Mouse (Mus musculus) right cerebral cortex, postnatal 14 days (tissue): ENCODE data around the gene Polrmt.

Source experiments
- DNase-seq: peaks from one replicate; pipeline ENCODE4 v3.0.0; 2022

The Polrmt gene

GRCm38 (mm10) chr10:79740863-79741262 is 5.5 kb downstream of the Polrmt start:
- no peak for DNase-seq

DNA sequence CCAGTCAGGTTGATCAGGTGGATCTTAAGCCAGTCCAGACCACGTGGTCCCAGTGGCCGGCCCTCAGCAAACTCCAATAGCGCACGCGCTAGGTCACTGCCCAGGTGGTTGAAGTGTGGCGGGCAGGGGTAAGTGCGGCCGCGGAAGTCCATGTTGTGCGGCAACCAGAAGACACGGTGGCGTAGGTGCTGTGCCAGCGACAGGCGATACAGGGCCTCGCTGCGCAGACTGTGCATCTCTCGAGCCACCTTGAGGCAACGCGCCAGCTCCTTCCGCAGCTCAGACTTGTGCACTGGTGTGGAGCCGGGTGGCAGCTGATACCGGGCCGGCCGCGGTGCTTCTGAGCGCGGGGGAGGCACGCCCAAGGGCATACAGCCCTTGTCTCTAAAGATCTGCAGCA is 7.1 kb downstream of the Polrmt start:
- DNase-seq = no peak

DNA sequence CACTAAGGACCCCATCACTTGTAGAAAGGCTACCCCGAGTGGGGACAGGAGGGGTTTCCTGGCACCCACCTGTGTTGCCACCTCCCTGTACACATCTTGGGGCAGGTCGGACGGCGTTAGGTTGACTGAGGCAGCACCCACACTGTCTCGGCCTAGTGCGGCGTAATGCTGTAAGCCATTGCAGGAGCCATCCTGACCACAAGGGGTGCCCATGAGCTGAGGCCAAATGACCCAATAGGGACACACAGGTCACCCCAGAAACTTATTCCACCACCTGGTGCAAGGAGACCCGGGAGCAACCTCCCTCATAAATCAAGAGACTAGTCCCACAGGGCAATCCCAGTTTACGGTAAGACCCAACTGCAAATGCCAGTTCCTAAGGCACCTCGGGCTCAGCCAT is 8.1 kb downstream of the Polrmt start:
- no peak for DNase-seq

DNA sequence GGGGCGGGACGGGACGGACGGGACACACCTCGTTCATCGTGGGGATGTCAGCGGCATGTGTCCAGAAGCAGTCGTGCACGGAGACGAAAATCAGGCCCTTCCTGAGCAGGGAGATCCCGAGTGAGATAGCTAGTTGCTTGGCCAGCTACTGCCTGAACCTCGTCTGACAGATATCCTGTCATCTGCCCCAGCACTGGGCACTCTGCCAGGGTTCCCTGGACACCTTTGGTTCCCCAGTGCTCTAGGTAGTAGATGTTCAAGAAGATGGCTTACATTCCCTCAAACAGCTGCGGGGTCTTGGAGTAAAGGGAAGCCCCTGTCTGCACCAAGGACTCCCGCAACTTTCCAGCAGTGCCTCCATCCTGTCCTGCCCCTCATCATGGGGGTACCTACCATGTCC is 9.7 kb downstream of the Polrmt start:
- DNase-seq = no peak

DNA sequence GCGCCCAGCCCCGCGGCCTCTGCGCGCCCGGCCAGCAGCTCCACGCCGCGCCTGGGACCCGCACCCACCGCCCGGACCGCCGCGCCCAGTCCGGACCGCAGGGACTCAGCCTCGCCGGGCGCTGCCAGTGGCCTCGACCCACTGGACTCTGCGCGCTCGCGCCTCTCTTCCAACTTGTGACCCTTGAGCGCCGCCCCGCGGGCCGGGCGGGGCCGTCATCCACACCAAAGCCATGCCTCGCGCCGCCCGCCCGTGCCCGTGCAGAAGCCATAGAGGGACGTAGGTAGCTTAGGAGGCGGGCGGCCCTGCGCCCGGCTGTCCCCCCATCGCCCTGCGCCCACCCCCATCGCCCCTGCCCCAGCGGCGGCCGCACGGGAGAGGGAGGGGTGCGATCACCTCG is 11.0 kb downstream of the Polrmt start:
- DNase-seq = no peak

DNA sequence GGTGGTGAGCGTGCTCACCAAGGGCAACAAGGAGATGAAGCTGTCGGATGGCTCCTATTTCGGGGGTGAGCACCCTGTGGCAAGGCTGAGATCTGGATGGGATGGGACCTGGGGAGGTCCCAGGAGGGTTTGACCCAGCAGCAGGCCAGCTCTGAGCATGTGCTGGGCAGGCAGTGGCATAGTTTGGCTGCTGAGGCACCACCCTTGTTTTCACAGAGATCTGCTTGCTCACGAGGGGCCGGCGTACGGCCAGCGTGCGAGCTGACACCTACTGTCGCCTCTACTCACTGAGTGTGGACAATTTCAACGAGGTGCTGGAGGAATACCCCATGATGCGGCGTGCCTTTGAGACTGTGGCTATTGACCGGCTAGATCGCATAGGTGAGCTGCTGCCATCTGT is 12.5 kb downstream of the Polrmt start:
- DNase-seq = no peak

GRCm38 (mm10) chr10:79732500-79732899 is 13.9 kb downstream of the Polrmt start:
- DNase-seq = peak; percentile 54

GRCm38 (mm10) chr10:79729357-79729965 is 16.9 kb downstream of the Polrmt start:
- DNase-seq = peak; percentile 48

DNA sequence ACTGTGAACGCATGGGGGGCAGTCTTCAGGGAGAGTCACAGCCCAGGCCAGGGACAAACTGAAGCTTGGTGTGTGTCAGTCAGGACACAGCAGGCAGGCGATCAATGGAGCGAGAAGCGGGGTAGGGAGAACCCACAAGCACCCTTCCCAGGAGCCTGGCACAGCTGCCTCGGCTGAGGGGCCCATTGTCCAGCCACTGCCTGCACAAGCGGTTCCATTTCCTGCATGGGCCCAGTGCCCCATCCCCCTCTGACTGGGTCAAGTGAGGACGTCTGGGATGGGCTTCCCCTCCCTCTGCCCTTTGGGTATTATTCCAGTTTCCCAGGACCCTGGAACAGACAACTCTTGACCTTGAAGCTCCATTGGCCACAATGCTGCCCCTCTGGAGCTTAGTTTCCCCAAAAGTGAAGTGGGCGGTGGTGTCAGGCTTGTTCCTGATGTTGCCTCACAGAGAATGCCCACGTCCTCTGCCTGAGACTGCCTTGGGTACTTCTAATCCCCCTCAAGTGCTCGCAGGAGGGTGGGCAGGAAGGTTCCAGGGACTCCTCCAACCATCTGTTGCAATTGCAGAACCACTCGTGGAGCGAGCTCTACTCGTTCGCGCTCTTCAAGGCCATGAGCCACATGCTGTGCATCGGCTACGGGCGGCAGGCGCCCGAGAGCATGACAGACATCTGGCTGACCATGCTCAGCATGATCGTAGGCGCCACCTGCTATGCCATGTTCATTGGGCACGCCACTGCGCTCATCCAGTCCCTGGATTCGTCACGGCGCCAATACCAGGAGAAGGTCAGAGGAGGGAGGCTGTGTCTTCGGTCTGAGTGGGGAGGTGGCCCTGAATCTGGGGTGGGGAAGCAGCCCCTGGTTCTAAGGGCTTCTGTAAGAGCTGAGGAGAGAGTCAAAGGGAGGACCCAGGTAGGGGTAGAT is 17.8 kb downstream of the Polrmt start:
- no peak for DNase-seq

GRCm38 (mm10) chr10:79726090-79726489 is 20.3 kb downstream of the Polrmt start:
- peak; percentile 49 for DNase-seq

- DNase-seq = no peak
Measured at GRCm38 (mm10) chr10:79723692-79724091, 22.7 kb downstream of the Polrmt start.

- DNase-seq = no peak
Measured at GRCm38 (mm10) chr10:79723047-79723446, 23.3 kb downstream of the Polrmt start.

DNA sequence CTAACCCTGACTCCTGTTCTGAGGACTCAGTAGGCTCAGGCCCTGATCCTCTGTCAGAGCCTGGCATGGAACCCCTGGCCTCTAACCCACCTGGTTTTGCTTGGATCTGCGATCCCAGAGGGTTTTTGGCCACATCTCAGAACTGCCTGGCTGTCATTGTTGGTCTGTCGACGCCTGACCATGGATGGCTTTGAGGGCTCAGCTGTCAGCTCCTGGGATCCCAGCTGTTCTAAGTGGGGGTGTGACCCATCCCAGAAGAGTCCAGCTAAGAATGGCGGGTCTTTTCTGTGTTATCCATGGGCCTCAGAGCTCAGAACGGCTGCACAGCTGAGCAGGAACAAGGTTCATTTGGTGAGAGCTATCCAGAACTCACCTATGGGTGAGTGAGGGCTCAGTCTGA is 25.3 kb downstream of the Polrmt start:
- no peak for DNase-seq

DNA sequence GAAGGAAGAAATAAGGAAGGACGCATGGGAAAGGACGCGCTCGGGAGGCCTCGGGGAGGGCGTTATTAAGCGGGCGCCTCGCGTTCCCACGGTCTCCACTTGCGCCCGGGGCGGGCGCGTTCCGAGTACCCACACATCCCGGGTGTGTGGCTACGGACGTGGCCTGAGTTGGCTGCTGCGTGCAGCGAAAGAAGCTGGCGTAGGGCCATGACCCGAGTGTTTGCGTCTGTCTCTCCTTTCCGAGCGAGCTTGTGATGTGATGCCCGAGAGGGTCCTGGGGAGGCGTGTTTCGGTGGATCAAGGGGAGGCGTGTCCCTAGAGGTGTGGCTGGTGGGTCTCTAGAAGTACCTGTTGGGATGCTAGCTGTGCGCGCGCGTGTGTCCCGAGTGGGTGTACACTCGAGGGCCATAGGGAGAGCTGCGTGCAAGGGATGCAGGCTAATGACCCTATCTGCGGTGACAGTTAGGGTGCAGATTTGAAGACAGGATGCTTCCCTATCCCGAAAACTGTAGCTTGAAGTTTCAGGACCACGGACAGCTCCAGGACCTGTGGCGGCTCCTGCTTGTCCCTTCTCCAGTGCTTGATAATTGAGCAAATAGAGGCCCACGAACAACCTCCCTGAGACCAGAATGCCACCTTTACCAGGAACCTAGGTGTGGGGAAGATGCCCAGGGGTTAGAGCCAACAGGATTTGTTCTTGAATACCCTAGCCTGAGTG is 28.6 kb downstream of the Polrmt start:
- no peak for DNase-seq

DNA sequence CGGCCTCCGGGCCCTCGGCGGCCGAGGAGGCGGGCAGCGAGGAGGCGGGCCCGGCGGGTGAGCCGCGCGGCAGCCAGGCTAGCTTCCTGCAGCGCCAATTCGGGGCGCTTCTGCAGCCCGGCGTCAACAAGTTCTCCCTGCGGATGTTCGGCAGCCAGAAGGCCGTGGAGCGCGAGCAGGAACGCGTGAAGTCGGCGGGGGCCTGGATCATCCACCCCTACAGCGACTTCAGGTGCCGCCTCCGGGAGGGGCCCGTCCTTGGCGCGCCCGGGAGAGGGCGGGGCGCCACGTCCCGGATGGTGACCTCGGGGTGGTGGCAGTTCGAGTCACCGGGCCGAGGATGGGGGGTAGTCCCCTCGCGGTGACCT is 29.4 kb downstream of the Polrmt start:
- peak; percentile 54 for DNase-seq

- no peak for DNase-seq
Measured at GRCm38 (mm10) chr10:79716254-79716987, 30.0 kb downstream of the Polrmt start, which contains the start of gene Hcn2. Gene Hcn2, plus strand, starts transcription at chr10:79716634.

DNA sequence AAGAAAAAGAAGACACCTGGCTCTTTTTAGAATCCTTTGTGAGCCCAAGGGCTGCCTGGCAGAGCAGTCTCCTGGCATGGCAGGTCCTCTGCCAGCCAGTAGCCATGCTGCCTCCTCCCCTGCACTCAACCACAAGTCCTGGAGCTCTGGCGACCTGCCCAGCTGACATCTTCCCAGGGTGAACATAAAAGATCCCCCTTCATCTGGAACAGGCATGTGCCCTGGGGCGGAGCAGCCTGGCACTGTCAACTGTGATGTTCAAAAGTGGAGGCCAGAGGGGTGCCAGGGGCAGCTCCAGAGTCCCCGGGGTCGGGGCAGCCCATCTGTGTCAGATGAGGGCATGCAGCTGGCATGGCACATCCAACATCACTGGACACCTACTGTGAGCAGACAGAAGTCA is 31.4 kb downstream of the Polrmt start:
- no peak for DNase-seq

- no peak for DNase-seq
Measured at GRCm38 (mm10) chr10:79713163-79713562, 33.2 kb downstream of the Polrmt start.

DNA sequence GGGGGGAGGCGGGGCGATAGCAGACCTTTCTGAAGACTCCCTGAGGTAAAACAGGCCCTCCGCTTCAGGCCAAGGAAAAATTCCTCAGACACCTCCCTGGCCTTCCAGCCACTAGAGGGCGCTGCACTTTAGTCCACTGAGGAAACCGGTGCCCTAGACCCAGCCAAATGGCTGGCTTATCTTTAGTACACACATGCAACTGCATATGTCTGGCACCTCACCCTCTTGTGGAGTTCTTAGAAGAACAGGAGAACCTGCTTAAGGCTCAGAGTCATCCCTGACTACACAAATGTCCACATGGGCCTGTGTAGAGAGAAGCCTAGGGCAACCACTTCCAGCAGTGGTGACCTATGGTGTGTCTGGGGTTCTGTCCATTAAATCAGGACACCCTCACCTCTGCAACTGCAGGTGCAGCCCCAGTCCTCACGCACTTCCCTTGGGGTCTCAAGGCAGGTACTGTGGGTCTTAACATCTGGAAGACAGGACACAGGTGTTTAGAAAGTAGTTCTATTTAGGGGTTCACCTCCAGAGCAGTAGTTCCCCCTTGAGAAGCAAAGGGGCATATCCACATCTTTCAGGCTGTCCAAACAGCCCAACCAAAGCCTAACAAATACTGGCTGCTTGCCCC is 33.8 kb downstream of the Polrmt start:
- peak; percentile 92 for DNase-seq

DNA sequence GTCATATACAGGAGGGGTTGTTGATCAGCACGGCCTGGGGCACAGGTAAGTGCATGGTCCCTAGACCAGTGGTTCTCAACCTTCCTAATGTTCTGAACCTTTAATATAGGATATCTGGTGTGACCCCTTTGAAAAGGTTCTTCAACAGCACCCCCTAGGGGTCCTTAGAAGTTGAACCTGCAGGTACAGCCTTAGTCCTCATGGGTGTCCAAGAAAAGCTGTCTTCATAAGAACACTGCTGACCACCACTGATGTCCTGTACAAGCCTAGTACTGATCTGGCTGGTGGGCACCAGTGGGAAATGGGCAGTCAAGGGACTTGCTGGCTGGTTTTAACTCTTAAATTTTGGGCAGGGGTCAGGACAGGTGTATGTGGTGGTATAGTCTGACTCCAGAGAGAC is 34.4 kb downstream of the Polrmt start:
- DNase-seq = no peak

DNA sequence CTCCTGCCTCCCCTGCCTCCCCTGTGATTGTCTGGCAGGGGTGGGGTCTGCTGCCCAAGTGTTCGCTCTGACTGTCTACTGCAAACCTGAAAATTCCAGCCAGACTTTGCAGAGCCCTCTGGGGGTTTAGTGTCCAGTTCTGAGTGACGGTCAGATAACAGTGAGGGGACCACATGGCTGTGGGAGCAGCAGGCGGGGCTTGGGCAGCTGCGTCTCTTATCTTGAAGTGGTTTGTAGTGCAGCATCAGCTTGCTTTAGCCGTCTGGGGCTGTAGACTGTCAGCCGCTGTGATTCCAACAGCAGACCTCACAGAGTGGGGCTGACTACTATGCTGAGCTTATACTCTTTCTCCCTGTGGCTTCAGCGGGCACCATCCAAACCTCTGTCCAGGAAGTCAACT is 37.1 kb downstream of the Polrmt start:
- no peak for DNase-seq

GRCm38 (mm10) chr10:79708668-79709067 is 37.7 kb downstream of the Polrmt start:
- peak; percentile 17 for DNase-seq

DNA sequence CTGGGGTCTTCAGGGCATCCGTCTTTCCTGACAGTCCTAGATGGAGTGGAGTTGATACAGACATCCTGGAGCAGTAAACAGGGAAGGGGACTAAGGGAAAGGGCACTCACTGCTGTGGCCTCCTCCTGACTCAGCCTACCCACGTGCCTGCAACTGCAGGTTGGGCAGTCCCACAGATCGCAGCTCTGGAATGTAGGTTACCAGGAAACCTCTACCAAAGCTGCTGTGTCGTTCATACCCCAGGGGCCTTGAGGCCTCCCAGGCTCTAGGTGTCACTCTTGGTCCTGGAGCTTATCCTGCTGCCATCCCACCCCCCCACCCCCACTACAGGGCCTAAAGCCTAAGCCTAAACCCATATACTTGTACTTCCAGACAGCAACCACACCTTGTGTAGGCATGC is 38.6 kb downstream of the Polrmt start:
- peak; percentile 6 for DNase-seq
